20 mouse cellular contexts compared by ENCODE assay signal in the genomic region with DNA sequence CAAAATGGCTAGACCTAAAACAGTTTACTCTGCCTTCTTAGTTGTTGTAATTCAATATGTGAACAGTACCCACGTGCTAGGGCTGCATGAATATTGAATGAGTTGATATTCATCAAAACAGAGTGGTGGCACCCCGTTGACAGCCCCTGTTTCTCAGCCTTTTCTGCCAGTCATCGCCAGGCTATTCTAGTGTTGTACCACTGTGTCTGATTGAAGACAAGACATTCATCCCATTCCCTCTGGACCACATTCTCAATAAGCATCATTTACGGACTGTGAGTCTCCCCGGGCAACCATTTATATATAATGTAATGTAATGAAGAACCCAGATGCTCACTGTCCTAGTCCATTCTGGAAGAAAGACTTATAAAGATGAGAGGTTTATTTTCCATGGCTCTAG. TPM values are rescaled to one million over a fixed set of nuclear protein-coding genes. Genes with fewer than 3 reads are reported as not detected.
DNase-seq lines count a peak whose midpoint lies in the region; ATAC-seq lines count a peak whose summit lies in the region.
"Had no signal": no experiment of that assay in that cellular context is flagged by ENCODE, and none has a peak within 500 bp of the region (broad histone marks: within the 10 kb centered on the region; RNA-seq: fewer than 3 reads in every experiment).

No protein-coding gene starts in this region.

- no peaks in the 10 kb centered on the region for H3K36me3 ChIP-seq in heart, embryonic 12.5 days
- no peaks in the 10 kb centered on the region for H3K36me3 ChIP-seq in midbrain, embryonic 11.5 days (ENCODE audit: control insufficient read depth, insufficient read depth, low read length)
- no peaks in the 10 kb centered on the region for H3K36me3 ChIP-seq in midbrain, embryonic 16.5 days (ENCODE audit: control insufficient read depth, insufficient read depth, low read length)
- H3K36me3 ChIP-seq in hindbrain, embryonic 14.5 days (replicated peaks; ENCODE audit: control insufficient read depth, insufficient read depth): no peaks in the 10 kb centered on the region
- no peaks in the 10 kb centered on the region for H3K36me3 ChIP-seq in hindbrain, embryonic 16.5 days (ENCODE audit: control insufficient read depth, insufficient read depth, low read length)
- H3K36me3 ChIP-seq: kidney, embryonic 15.5 days; limb, embryonic 13.5 days; liver, embryonic 13.5 days had no signal

- 84% methylated on average over 5 of the region's 5 CpGs for WGBS in heart, embryonic 12.5 days
- 80% methylated on average over 5 of the region's 5 CpGs for WGBS in midbrain, embryonic 11.5 days
- 62% methylated on average over 5 of the region's 5 CpGs for WGBS in midbrain, embryonic 16.5 days
- WGBS in hindbrain, embryonic 14.5 days: 26% methylated on average over 5 of the region's 5 CpGs
- 37% methylated on average over 5 of the region's 5 CpGs for WGBS in hindbrain, embryonic 16.5 days

- H3K27me3 ChIP-seq in heart, embryonic 12.5 days (replicated peaks): no peaks in the 10 kb centered on the region
- no peaks in the 10 kb centered on the region for H3K27me3 ChIP-seq in midbrain, embryonic 11.5 days (ENCODE audit: control insufficient read depth, insufficient read depth, low read length)
- H3K27me3 ChIP-seq in midbrain, embryonic 16.5 days (ENCODE audit: control insufficient read depth, insufficient read depth, low read depth, low read length): no peaks in the 10 kb centered on the region
- no peaks in the 10 kb centered on the region for H3K27me3 ChIP-seq in hindbrain, embryonic 14.5 days (ENCODE audit: control insufficient read depth, insufficient read depth, low read length)
- no peaks in the 10 kb centered on the region for H3K27me3 ChIP-seq in hindbrain, embryonic 16.5 days (replicated peaks; ENCODE audit: control insufficient read depth, insufficient read depth, low read length)
- H3K27me3 ChIP-seq: kidney, embryonic 15.5 days; limb, embryonic 13.5 days; liver, embryonic 13.5 days had no signal

- no peak overlapping the region for H3K9ac ChIP-seq in heart, embryonic 12.5 days
- no peak overlapping the region for H3K9ac ChIP-seq in midbrain, embryonic 11.5 days (ENCODE audit: low read length)
- H3K9ac ChIP-seq in midbrain, embryonic 16.5 days (ENCODE audit: low read depth, low read length): no peak overlapping the region
- no peak overlapping the region for H3K9ac ChIP-seq in hindbrain, embryonic 14.5 days
- H3K9ac ChIP-seq in hindbrain, embryonic 16.5 days (ENCODE audit: low read depth, low read length): no peak overlapping the region
- H3K9ac ChIP-seq: kidney, embryonic 15.5 days; limb, embryonic 13.5 days; liver, embryonic 13.5 days; lung, embryonic 14.5 days had no signal

- peak overlapping the region; percentile 82 for H3K27ac ChIP-seq in heart, embryonic 12.5 days (ENCODE audit: poor library complexity, severe bottlenecking)
- H3K27ac ChIP-seq in midbrain, embryonic 11.5 days (ENCODE audit: low read depth, low read length): no peak overlapping the region
- no peak overlapping the region for H3K27ac ChIP-seq in midbrain, embryonic 16.5 days (ENCODE audit: low read length)
- H3K27ac ChIP-seq in hindbrain, embryonic 14.5 days: peak overlapping the region; percentile 28; the same call in 1 of the 2 replicates
- no peak overlapping the region for H3K27ac ChIP-seq in hindbrain, embryonic 16.5 days (ENCODE audit: low read depth, low read length)
- H3K27ac ChIP-seq: gastrocnemius, adult 2 months; kidney, embryonic 15.5 days; limb, embryonic 13.5 days; liver, embryonic 13.5 days had no signal

- peaks cover 38% of the 10 kb centered on the region for H3K4me1 ChIP-seq in heart, embryonic 12.5 days (replicated peaks)
- no peaks in the 10 kb centered on the region for H3K4me1 ChIP-seq in midbrain, embryonic 11.5 days (ENCODE audit: control insufficient read depth, insufficient read depth, low read length)
- 0 out of 2 replicates have a peak, but pooled peaks cover 2% of the 10 kb centered on the region for H3K4me1 ChIP-seq in midbrain, embryonic 16.5 days (ENCODE audit: control insufficient read depth, insufficient read depth, low read length)
- H3K4me1 ChIP-seq in hindbrain, embryonic 14.5 days (replicated peaks; ENCODE audit: control insufficient read depth, insufficient read depth, low read length): no peaks in the 10 kb centered on the region; the same call in 1 of the 2 replicates
- H3K4me1 ChIP-seq in hindbrain, embryonic 16.5 days (ENCODE audit: control insufficient read depth, insufficient read depth, low read depth, low read length): no peaks in the 10 kb centered on the region; the same call in 1 of the 2 replicates
- H3K4me1 ChIP-seq: liver, embryonic 13.5 days had no signal

- DNase-seq in heart, adult 9 months (ENCODE audit: low spot score in 2 of 2): no peak
- peak; percentile 66 for DNase-seq in midbrain, embryonic 11.5 days (ENCODE audit: low spot score, missing footprints)
- peak; percentile 28 for DNase-seq in hindbrain, embryonic 14.5 days (ENCODE audit: low spot score)
- DNase-seq in gastrocnemius, adult 18-20 months (ENCODE audit: low spot score): no peak
- DNase-seq: adrenal gland, adult 2 months; cerebellum, adult 8-10 months; gastrocnemius, adult 2 months; liver, embryonic 13.5 days; lung, embryonic 14.5 days; lung, postnatal 36 days; thymus, postnatal 14 days had no signal

- H3K9me3 ChIP-seq in heart, embryonic 12.5 days (replicated peaks): no peaks in the 10 kb centered on the region
- no peaks in the 10 kb centered on the region for H3K9me3 ChIP-seq in midbrain, embryonic 11.5 days (ENCODE audit: control insufficient read depth, low read length)
- no peaks in the 10 kb centered on the region for H3K9me3 ChIP-seq in midbrain, embryonic 16.5 days (replicated peaks; ENCODE audit: control insufficient read depth, low read length, poor library complexity, severe bottlenecking)
- no peaks in the 10 kb centered on the region for H3K9me3 ChIP-seq in hindbrain, embryonic 14.5 days (ENCODE audit: control insufficient read depth, low read length)
- no peaks in the 10 kb centered on the region for H3K9me3 ChIP-seq in hindbrain, embryonic 16.5 days (ENCODE audit: control insufficient read depth, low read length)
- H3K9me3 ChIP-seq: kidney, embryonic 15.5 days; limb, embryonic 13.5 days; liver, embryonic 13.5 days had no signal

- no peak for ATAC-seq in heart, embryonic 12.5 days (ENCODE audit: insufficient number of reproducible peaks, low FRiP score)
- ATAC-seq in midbrain, embryonic 11.5 days (ENCODE audit: low FRiP score): no peak
- ATAC-seq in midbrain, embryonic 16.5 days: no peak
- ATAC-seq in hindbrain, embryonic 14.5 days (ENCODE audit: low FRiP score): 0 out of 2 replicates have a peak, but pooled peaks have one; percentile 22
- ATAC-seq in hindbrain, embryonic 16.5 days: peak; percentile 22; the same call in 1 of the 2 replicates
- ATAC-seq: intestine, postnatal 0 days had no signal

- H3K4me3 ChIP-seq in heart, embryonic 12.5 days: no peak overlapping the region
- H3K4me3 ChIP-seq in midbrain, embryonic 11.5 days (ENCODE audit: low read depth, low read length): no peak overlapping the region
- no peak overlapping the region for H3K4me3 ChIP-seq in midbrain, embryonic 16.5 days (ENCODE audit: low read depth, low read length)
- H3K4me3 ChIP-seq in hindbrain, embryonic 14.5 days (replicated peaks; ENCODE audit: low read length): no peak overlapping the region
- H3K4me3 ChIP-seq in hindbrain, embryonic 16.5 days (ENCODE audit: low read length): no peak overlapping the region
- H3K4me3 ChIP-seq: gastrocnemius, adult 2 months; kidney, embryonic 15.5 days; limb, embryonic 13.5 days; liver, embryonic 13.5 days; myocyte had no signal

- no peak overlapping the region for H3K4me2 ChIP-seq in heart, embryonic 12.5 days
- H3K4me2 ChIP-seq in midbrain, embryonic 11.5 days: no peak overlapping the region
- no peak overlapping the region for H3K4me2 ChIP-seq in midbrain, embryonic 16.5 days (ENCODE audit: low read length)
- no peak overlapping the region for H3K4me2 ChIP-seq in hindbrain, embryonic 14.5 days (replicated peaks)
- H3K4me2 ChIP-seq in hindbrain, embryonic 16.5 days (ENCODE audit: low read length): no peak overlapping the region
- H3K4me2 ChIP-seq: kidney, embryonic 15.5 days; limb, embryonic 13.5 days; liver, embryonic 13.5 days; lung, embryonic 14.5 days had no signal

RNA-seq across cellular contexts. Expression of a gene that starts 42.0 kb away (rescaled TPM):
- 336 and 344 TPM in 2 replicates for polyA plus RNA-seq in heart, embryonic 12.5 days (2016; fragmentation: Nextera tagmentation; extraction: Ambion mirVana)
- 34.4 and 42.2 TPM in 2 replicates for polyA plus RNA-seq in midbrain, embryonic 11.5 days (2014; fragmentation: Nextera tagmentation; extraction: Ambion mirVana)
- polyA plus RNA-seq in midbrain, embryonic 16.5 days (2015; fragmentation: Nextera tagmentation; extraction: Ambion mirVana): 16.9 and 24.1 TPM in 2 replicates
- polyA plus RNA-seq in hindbrain, embryonic 14.5 days (2014; fragmentation: Nextera tagmentation; extraction: Ambion mirVana): 19.2 TPM in 2 replicates
- 19.7 and 27.2 TPM in 2 replicates for polyA plus RNA-seq in hindbrain, embryonic 16.5 days (2015; fragmentation: Nextera tagmentation; extraction: Ambion mirVana)
- total RNA-seq in gastrocnemius, adult 18-20 months (2021): 100 to 1,000 TPM; 737 to 931 TPM
- total RNA-seq: hematopoietic stem cell, adult 5-6 weeks; megakaryocyte-erythroid progenitor cell, adult 5-6 weeks had no signal

Comparison
In these comparisons a context has a peak if more than half of its experiments do, and no peak if none do; other contexts are left out.
1. H3K27ac ChIP-seq: peak in heart, embryonic 12.5 days (single experiment) and hindbrain, embryonic 14.5 days (single experiment); none in midbrain, embryonic 11.5 days (single experiment), midbrain, embryonic 16.5 days (single experiment) and hindbrain, embryonic 16.5 days (single experiment).
2. ATAC-seq: peak in hindbrain, embryonic 14.5 days (single experiment) and hindbrain, embryonic 16.5 days (single experiment); none in heart, embryonic 12.5 days (single experiment), midbrain, embryonic 11.5 days (single experiment) and midbrain, embryonic 16.5 days (single experiment).
3. DNase-seq: peak in midbrain, embryonic 11.5 days (single experiment) and hindbrain, embryonic 14.5 days (single experiment); none in heart, adult 9 months (0 of 2) and gastrocnemius, adult 18-20 months (single experiment).